Mouse (Mus musculus) intestine, embryonic 16.5 days (tissue): ENCODE measurements at regions not wholly inside any gene's neighbourhood (a gene's known extent, or its start where the extent isn't known, plus 50 kb on each side); places are given as distances from the start of the nearest gene placed in this dataset.

Experiments used
- ATAC-seq: fragments of 200-750 bp; cut with Nextera tagmentation; 2 replicates; pipeline ENCODE4 v1.8.0; 2017; ENCODE audit warnings: moderate TSS enrichment, moderate library complexity
- H3K27ac ChIP-seq: fragments of 300-500 bp; sonication (generic); 2 replicates; pipeline ENCODE4 v1.5.1; 2014; ENCODE audit warnings: mild to moderate bottlenecking, low read length
- H3K27me3 ChIP-seq: fragments of 300-500 bp; sonication (generic); replicated peaks from 2 replicates; pipeline ENCODE4 v1.6.1; 2014; ENCODE audit warnings: low read length, control low read depth, mixed read lengths; ENCODE audit not compliant: control insufficient read depth, insufficient read depth
- H3K36me3 ChIP-seq: fragments of 300-500 bp; sonication (generic); 2 replicates; pipeline ENCODE4 v1.6.1; 2014; ENCODE audit warnings: low read length, control low read depth; ENCODE audit not compliant: control insufficient read depth, insufficient read depth
- H3K4me1 ChIP-seq: fragments of 300-500 bp; sonication (generic); 2 replicates; pipeline ENCODE4 v1.6.1; 2014; ENCODE audit warnings: low read length, control low read depth, mixed read lengths; ENCODE audit not compliant: control insufficient read depth, insufficient read depth
- H3K4me2 ChIP-seq: fragments of 300-500 bp; sonication (generic); 2 replicates; pipeline ENCODE4 v1.6.1; 2014; ENCODE audit warnings: low read depth, low read length, control low read depth
- H3K4me3 ChIP-seq: fragments of 300-500 bp; sonication (generic); 2 replicates; pipeline ENCODE4 v1.5.1; 2014; ENCODE audit warnings: mild to moderate bottlenecking, low read length
- H3K9ac ChIP-seq: fragments of 300-500 bp; sonication (generic); 2 replicates; pipeline ENCODE4 v1.6.1; 2014; ENCODE audit warnings: low read depth, low read length
- H3K9me3 ChIP-seq: fragments of 300-500 bp; sonication (generic); 2 replicates; pipeline ENCODE4 v1.6.1; 2016; ENCODE audit warnings: low read length, control low read depth; ENCODE audit not compliant: control insufficient read depth
- WGBS: fragments of 180-500 bp; shearing (Covaris S2); extraction: QIAGEN DNeasy Blood & Tissue Kit; methylation state at CpG from one replicate; pipeline ENCODE4 v1.1.7; 2014; 5-methylcytosine and 5-hydroxymethylcytosine counted together

GRCm38 (mm10) chr12:25861100-25861499 is 554.0 kb downstream of the Rnf144a start:
- no peak overlapping the region for H3K4me2 ChIP-seq
- H3K27me3 ChIP-seq, result no peaks in the 10 kb centered on the region
- no peaks in the 10 kb centered on the region for H3K9me3 ChIP-seq
- no peaks in the 10 kb centered on the region for H3K36me3 ChIP-seq
- no peaks in the 10 kb centered on the region for H3K4me1 ChIP-seq
- 83% methylated on average over 3 of the region's 3 CpGs for WGBS
- ATAC-seq, result no peak
- H3K9ac ChIP-seq, result no peak overlapping the region
- no peak overlapping the region for H3K27ac ChIP-seq
- H3K4me3 ChIP-seq, result no peak overlapping the region

GRCm38 (mm10) chr12:25858397-25858796 is 556.7 kb downstream of the Rnf144a start:
- ATAC-seq, result no peak

GRCm38 (mm10) chr12:25830057-25830456 is 585.0 kb downstream of the Rnf144a start:
- no peak for ATAC-seq
- no peak overlapping the region for H3K9ac ChIP-seq
- no peak overlapping the region for H3K4me3 ChIP-seq
- no peaks in the 10 kb centered on the region for H3K36me3 ChIP-seq
- 78% methylated on average over 7 of the region's 7 CpGs for WGBS
- H3K4me2 ChIP-seq, result no peak overlapping the region
- peaks cover 2% of the 10 kb centered on the region; the same call in 1 of the 2 replicates for H3K4me1 ChIP-seq
- H3K9me3 ChIP-seq, result no peaks in the 10 kb centered on the region
- H3K27ac ChIP-seq, result no peak overlapping the region
- H3K27me3 ChIP-seq, result no peaks in the 10 kb centered on the region

More at GRCm38 (mm10) chr12:25858397-25858796, 556.7 kb downstream of the Rnf144a start:
- no peak overlapping the region for H3K27ac ChIP-seq
- H3K27me3 ChIP-seq, result no peaks in the 10 kb centered on the region
- no peaks in the 10 kb centered on the region for H3K36me3 ChIP-seq
- no peak overlapping the region for H3K4me2 ChIP-seq
- 75% methylated on average over 6 of the region's 6 CpGs for WGBS
- H3K9ac ChIP-seq, result no peak overlapping the region
- no peaks in the 10 kb centered on the region for H3K9me3 ChIP-seq
- no peaks in the 10 kb centered on the region for H3K4me1 ChIP-seq
- H3K4me3 ChIP-seq, result no peak overlapping the region

- H3K4me1 ChIP-seq, result peaks cover 2% of the 10 kb centered on the region; the same call in 1 of the 2 replicates
- H3K9me3 ChIP-seq, result no peaks in the 10 kb centered on the region
- H3K27ac ChIP-seq, result no peak overlapping the region
- H3K36me3 ChIP-seq, result no peaks in the 10 kb centered on the region
- H3K9ac ChIP-seq, result no peak overlapping the region
- no peak overlapping the region for H3K4me2 ChIP-seq
- no peak for ATAC-seq
- H3K27me3 ChIP-seq, result no peaks in the 10 kb centered on the region
- H3K4me3 ChIP-seq, result no peak overlapping the region
- 86% methylated on average over 2 of the region's 2 CpGs for WGBS
These were observed 587.1 kb downstream of the Rnf144a start for GRCm38 (mm10) chr12:25827961-25828360.

- WGBS, result 13% methylated on average over 3 of the region's 3 CpGs
- Histone ChIP-seq H3K4me2 (no peak overlapping the region), H3K27me3 (no peaks in the 10 kb centered on the region), H3K36me3 (no peaks in the 10 kb centered on the region), H3K9ac (no peak overlapping the region), H3K27ac (no peak overlapping the region), H3K4me1 (peaks cover 2% of the 10 kb centered on the region; the same call in 1 of the 2 replicates), H3K9me3 (no peaks in the 10 kb centered on the region), H3K4me3 (no peak overlapping the region)
- no peak for ATAC-seq
These were observed 588.1 kb downstream of the Rnf144a start for GRCm38 (mm10) chr12:25826928-25827327.

- ATAC-seq, result no peak
- Histone ChIP-seq H3K4me3 (no peak overlapping the region), H3K27ac (no peak overlapping the region), H3K9me3 (no peaks in the 10 kb centered on the region), H3K4me1 (peaks cover 2% of the 10 kb centered on the region; the same call in 1 of the 2 replicates), H3K4me2 (no peak overlapping the region), H3K27me3 (no peaks in the 10 kb centered on the region), H3K36me3 (no peaks in the 10 kb centered on the region), H3K9ac (no peak overlapping the region)
- WGBS, result 52% methylated on average over 4 of the region's 4 CpGs
These were observed 588.6 kb downstream of the Rnf144a start for GRCm38 (mm10) chr12:25826451-25826850.

GRCm38 (mm10) chr12:25816248-25816647 is 598.8 kb downstream of the Rnf144a start:
- H3K27me3 ChIP-seq, result no peaks in the 10 kb centered on the region
- WGBS, result 60% methylated on average over 2 of the region's 2 CpGs
- no peaks in the 10 kb centered on the region for H3K9me3 ChIP-seq
- H3K9ac ChIP-seq, result no peak overlapping the region
- no peak overlapping the region for H3K27ac ChIP-seq
- no peaks in the 10 kb centered on the region for H3K36me3 ChIP-seq
- no peak overlapping the region for H3K4me3 ChIP-seq
- no peak for ATAC-seq
- H3K4me2 ChIP-seq, result no peak overlapping the region
- H3K4me1 ChIP-seq, result no peaks in the 10 kb centered on the region

GRCm38 (mm10) chr12:25795092-25795491 is 620.0 kb downstream of the Rnf144a start:
- Histone ChIP-seq H3K9me3 (no peaks in the 10 kb centered on the region), H3K9ac (no peak overlapping the region), H3K27me3 (no peaks in the 10 kb centered on the region), H3K4me1 (peaks cover 3% of the 10 kb centered on the region; the same call in 1 of the 2 replicates), H3K4me2 (no peak overlapping the region), H3K36me3 (no peaks in the 10 kb centered on the region), H3K27ac (no peak overlapping the region), H3K4me3 (no peak overlapping the region)
- WGBS, result 47% methylated on average over 2 of the region's 2 CpGs
- no peak for ATAC-seq

- H3K4me3 ChIP-seq, result no peak overlapping the region
- WGBS, result 40% methylated on average over 2 of the region's 2 CpGs
- H3K4me2 ChIP-seq, result no peak overlapping the region
- no peak for ATAC-seq
- H3K9me3 ChIP-seq, result no peaks in the 10 kb centered on the region
- H3K36me3 ChIP-seq, result no peaks in the 10 kb centered on the region
- H3K4me1 ChIP-seq, result peaks cover 3% of the 10 kb centered on the region; the same call in 1 of the 2 replicates
- H3K27me3 ChIP-seq, result no peaks in the 10 kb centered on the region
- H3K27ac ChIP-seq, result no peak overlapping the region
- no peak overlapping the region for H3K9ac ChIP-seq
These were observed 620.5 kb downstream of the Rnf144a start for GRCm38 (mm10) chr12:25794571-25794970.

- Histone ChIP-seq H3K4me2 (no peak overlapping the region), H3K36me3 (no peaks in the 10 kb centered on the region), H3K27ac (no peak overlapping the region), H3K27me3 (no peaks in the 10 kb centered on the region), H3K9me3 (no peaks in the 10 kb centered on the region), H3K4me3 (no peak overlapping the region), H3K4me1 (peaks cover 3% of the 10 kb centered on the region; the same call in 1 of the 2 replicates), H3K9ac (no peak overlapping the region)
- ATAC-seq, result no peak
- 88% methylated on average over 2 of the region's 2 CpGs for WGBS
These were observed 622.4 kb downstream of the Rnf144a start for GRCm38 (mm10) chr12:25792571-25793075.
